Mouse (Mus musculus) heart, postnatal 0 days (tissue): Measurements from ENCODE around the gene Tmem104.

Source experiments
- CTCF ChIP-seq: IDR thresholded peaks from 2 replicates; pipeline ENCODE4 v1.5.1; 2016; ENCODE audit warnings: antibody characterized with exemption, control low read depth, low read depth
- EP300 ChIP-seq: IDR thresholded peaks from 2 replicates; pipeline ENCODE4 v1.6.1; 2016; ENCODE audit warnings: antibody characterized with exemption, low read depth

DNA sequence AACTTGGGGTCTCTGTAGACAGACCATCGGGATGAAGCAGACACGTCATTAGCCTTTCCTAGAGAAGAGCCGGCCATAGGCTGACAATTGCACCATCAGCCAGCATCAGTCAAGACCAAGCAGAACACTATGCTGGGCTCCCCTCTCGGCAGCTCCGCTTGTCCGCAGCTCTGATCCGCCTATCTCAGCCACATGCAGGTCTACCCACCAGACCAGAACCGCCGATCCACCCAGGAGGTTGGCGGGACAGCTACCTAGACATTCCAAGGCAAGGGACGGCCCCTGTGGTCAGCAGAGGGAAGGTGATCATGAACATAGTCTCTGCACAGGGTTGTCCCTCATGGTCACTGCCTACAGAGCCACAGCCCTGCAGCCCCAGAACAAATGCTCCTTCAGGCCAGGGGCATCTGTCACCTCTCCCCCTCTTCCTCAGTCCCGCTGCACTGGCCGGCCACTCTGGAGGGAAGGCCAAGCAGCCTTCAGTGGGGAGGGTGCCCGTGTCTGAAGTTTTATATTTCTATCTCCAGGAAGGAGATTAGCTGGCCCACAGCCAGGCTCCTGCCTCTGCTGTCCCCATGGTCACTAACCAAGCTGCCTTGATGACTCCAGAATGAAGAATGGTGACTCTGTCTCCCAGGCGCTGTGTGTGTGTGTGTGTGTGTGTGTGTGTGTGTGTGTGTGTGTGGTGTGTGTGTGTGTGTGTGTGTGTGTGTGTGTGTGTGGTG is 47.2 kb downstream of the Tmem104 start:
- TF ChIP-seq CTCF (no peak), EP300 (no peak)
